Mouse (Mus musculus) lung, postnatal 14 days (tissue): ENCODE results near the gene Zfp945.
A peak's percentile ranks its signal among the peaks of the same experiment; 100 is the strongest.
"Not testable (repeated sequence)": the region's sequence is repeated elsewhere in the genome, so short reads cannot be mapped to it uniquely, and the experiment has no call there.

Experiments used
- DNase-seq: peaks from one replicate; pipeline ENCODE4 v3.0.0; 2021

Gene Zfp945

DNA sequence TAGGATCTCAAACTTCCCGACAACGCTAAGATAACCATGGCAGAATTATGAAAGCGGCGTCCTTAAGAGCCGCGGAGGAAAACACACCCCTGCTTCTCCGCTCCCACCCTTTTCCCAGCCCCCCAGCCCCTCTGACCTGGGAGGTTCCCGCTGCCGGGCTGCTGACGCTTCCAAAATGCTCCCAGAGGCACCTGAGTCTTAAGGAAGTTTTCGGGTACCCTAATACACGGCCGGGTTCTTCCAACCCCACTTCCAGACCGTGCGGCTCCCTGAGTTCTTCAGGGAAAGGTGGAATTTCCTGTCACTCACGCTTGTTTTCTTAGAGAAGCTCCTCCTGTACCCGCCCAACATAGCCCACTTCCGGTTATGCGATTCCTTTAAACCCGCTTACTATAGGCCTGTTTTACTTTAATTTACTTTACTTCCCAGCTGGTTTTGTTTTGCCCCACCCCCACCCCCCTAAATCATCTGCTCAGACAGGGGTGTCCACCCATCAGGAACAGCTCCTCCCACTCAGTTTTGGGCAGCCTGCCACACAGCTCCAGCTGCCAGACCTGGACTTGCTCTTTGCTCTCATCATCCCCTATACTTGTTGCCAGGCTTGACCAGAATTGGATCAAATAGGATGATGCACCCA, at the start of gene Zfp945:
Zfp945 (minus strand) TSS at position 290 of the 637 bp plus-strand sequence.
- peak; percentile 77 for DNase-seq

DNA sequence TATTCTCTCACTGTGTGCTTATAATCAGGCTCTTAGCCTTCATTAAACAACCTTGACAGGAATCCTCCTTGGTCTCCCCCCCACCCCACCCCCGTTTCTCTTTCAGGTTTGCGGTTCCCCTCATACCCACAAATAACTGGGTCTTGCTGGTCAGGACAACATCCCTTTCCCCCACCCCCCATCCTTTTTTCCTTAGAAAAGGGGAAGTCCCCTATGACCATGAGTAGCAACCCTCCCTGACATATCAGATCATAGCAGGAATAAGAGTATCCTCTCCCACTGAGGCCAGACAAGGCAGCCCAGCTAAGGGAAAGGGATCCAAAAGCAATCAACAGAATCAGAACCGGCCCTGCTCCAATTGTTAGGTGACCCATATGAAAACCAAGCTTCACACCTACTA, 21.4 kb upstream of the Zfp945 start:
- DNase-seq = no peak

GRCm38 (mm10) chr17:22884059-22884698, 17.2 kb upstream of the Zfp945 start:
- DNase-seq = no peak

GRCm38 (mm10) chr17:22877427-22878307, 10.7 kb upstream of the Zfp945 start:
- DNase-seq = no peak

DNA sequence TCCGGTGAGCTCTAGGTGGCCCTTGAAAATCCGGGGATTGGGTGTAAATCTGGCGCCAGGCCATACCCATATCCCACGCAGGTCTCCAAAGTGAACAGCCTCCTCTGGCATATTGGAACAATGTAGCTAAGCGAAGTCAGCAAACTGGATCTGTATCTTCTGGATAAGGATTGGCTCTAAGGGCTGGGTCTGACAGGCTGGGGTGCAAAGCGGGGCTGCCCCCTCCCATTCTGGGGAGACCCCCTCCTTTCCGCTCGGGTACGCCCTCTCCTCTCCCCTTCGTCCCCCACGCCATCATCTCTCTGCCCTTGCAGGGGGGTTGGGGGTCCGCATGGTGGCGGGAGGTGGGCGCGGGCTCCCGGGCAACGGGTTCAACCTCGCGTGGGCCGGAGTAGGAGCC, 9.4 kb upstream of the Zfp945 start:
- DNase-seq = no peak

- DNase-seq = not testable (repeated sequence)
These were observed 8.6 kb upstream of the Zfp945 start for GRCm38 (mm10) chr17:22875549-22875948.

DNA sequence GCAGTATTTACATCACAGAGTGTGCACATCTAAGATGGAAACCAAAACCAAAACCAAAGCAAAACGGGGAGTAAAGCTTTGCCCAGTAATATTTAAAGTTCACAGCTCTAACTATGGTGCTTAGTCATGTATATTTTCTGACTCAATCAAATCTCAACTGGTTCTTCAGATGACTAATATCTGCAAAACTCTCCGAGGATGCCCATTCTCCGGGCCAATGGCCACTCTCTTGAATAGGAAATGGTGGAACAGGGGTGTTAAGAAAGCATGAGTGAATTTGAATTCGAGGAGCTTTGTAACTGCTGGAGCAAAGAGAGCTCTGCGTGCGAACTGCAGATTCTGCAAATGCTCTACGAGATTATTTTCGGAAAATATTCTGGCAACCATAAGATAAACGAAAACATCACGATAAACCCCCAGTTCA, 501 bp downstream of the Zfp945 start:
- peak; percentile 2 for DNase-seq

DNA sequence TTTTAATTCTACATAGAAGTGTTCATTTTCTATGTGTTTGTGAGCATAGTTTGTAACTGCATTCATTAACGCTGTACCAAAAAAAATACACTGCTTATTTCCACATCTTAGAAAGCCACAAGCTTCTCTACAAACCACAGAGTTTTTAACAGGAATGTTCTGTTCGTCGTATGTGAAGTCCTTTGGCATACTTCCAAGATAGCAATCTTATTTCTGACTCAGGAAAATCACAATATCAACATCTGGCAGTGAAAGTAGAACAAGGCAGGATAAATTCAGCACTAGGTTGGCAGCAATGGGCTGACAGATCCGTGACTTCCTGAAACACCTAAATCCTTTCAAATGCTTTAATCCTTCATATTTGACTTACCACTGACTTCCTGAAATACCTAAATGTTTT, 45.8 kb downstream of the Zfp945 start:
- DNase-seq = no peak

- no peak for DNase-seq
These were observed 48.7 kb downstream of the Zfp945 start for GRCm38 (mm10) chr17:22818199-22818595.

DNA sequence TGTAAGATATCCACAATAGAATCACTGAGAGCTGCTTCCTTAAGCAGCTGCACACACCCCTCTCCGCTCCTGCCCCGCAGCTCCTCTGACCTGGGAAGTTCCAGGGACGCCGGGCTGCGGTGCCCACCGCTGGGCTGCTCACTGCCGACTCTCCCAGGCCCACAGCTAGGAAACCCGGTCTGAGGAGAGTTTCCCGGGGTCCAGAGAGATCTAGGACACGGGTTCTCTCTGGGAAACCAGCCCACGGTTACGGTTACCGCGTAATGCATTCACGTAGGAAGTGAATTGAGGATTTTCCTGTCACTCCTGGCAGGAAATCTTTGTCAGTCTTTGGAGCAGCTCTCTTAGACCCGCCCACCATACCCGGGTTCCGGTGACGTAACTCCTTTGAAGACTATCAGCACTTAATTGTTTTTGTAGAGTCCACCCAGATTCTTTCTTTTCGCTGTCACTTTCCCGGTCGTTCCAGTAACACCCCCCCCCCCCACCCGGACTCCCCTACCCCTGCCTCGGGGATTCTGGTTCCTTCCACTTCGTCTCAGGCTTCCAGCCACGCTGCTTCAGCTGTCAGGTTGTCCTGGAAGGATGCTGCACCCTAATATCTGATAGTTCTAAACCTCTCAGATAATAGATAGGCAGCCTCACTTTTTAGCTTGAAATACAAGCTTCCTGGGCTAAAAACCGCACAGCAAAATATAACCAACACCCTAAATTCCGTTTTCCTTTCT, 49.3 kb downstream of the Zfp945 start:
- DNase-seq = peak; percentile 69

DNA sequence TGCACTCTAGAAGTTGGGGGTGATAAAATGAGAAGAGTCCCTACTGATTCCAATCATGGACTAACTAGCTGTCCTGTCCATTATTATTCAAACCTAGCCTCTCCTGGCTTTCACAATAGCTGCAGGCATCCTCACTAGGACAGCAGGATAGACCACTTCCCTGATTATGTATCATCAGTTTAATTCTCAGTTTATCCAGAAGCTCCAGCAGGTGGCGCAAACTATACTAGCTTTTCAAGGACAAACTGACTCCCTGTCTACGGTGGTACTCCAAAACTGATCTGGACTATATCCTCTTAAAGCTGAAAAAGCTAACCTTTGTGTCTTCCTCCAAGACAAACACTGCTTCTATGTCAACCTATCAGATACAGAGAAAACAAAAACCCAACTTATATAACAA, 67.2 kb downstream of the Zfp945 start:
- peak; percentile 23 for DNase-seq
